Mouse (Mus musculus) hindbrain, embryonic 14.5 days (tissue): ENCODE measurements around the gene Clec18a. TPM values are rescaled to one million over a fixed set of nuclear protein-coding genes. Genes with fewer than 3 reads are reported as not detected.

Experiments used
- ATAC-seq: fragments of 200-750 bp; cut with Nextera tagmentation; 2 replicates; pipeline ENCODE4 v1.8.0; 2017; ENCODE audit warnings: moderate number of reproducible peaks, mild to moderate bottlenecking, moderate TSS enrichment, moderate library complexity; ENCODE audit not compliant: low FRiP score
- DNase-seq: peaks from one replicate; pipeline ENCODE4 v3.0.0-alpha.2; 2015; ENCODE audit warnings: low spot score
- H3K27ac ChIP-seq: fragments of 300-500 bp; sonication (generic); 2 replicates; pipeline ENCODE4 v1.5.1; 2014; ENCODE audit warnings: mild to moderate bottlenecking, moderate library complexity
- H3K27me3 ChIP-seq: fragments of 300-500 bp; sonication (generic); 2 replicates; pipeline ENCODE4 v1.6.1; 2014; ENCODE audit warnings: mild to moderate bottlenecking, low read length, mixed read lengths; ENCODE audit not compliant: control insufficient read depth, insufficient read depth
- H3K36me3 ChIP-seq: fragments of 300-500 bp; sonication (generic); replicated peaks from 2 replicates; pipeline ENCODE4 v1.6.1; 2014; ENCODE audit not compliant: control insufficient read depth, insufficient read depth
- H3K4me1 ChIP-seq: fragments of 300-500 bp; sonication (generic); replicated peaks from 2 replicates; pipeline ENCODE4 v1.6.1; 2014; ENCODE audit warnings: antibody characterized with exemption, low read length, mixed read lengths; ENCODE audit not compliant: control insufficient read depth, insufficient read depth
- H3K4me2 ChIP-seq: fragments of 300-500 bp; sonication (generic); replicated peaks from 2 replicates; pipeline ENCODE4 v1.6.1; 2014; ENCODE audit warnings: mild to moderate bottlenecking, moderate library complexity
- H3K4me3 ChIP-seq: fragments of 300-500 bp; sonication (generic); replicated peaks from 2 replicates; pipeline ENCODE4 v1.5.1; 2014; ENCODE audit warnings: mild to moderate bottlenecking, low read length
- H3K9ac ChIP-seq: fragments of 300-500 bp; sonication (generic); 2 replicates; pipeline ENCODE4 v1.6.1; 2014
- H3K9me3 ChIP-seq: fragments of 300-500 bp; sonication (generic); 2 replicates; pipeline ENCODE4 v1.6.1; 2016; ENCODE audit warnings: low read length; ENCODE audit not compliant: control insufficient read depth
- WGBS: fragments of 180-500 bp; shearing (Covaris S2); extraction: QIAGEN DNeasy Blood & Tissue Kit; methylation state at CpG from one replicate; pipeline ENCODE4 v1.1.7; 2014; 5-methylcytosine and 5-hydroxymethylcytosine counted together
- polyA plus RNA-seq: library from polyadenylated mRNA; unstranded; fragments of >200 nt; fragmentation: Nextera tagmentation; extraction: Ambion mirVana; gene quantifications from 2 replicates; pipeline ENCODE4 v1.2.1, GENCODE M21; 2014

Gene Clec18a
- polyA plus RNA-seq, 1 experiment from 2014 or later, result 0.44 TPM

- 47% methylated on average over 2 of the region's 2 CpGs for WGBS
- H3K9ac ChIP-seq, result no peak overlapping the region
- DNase-seq, result no peak
- H3K36me3 ChIP-seq, result peaks cover 99% of the 10 kb centered on the region
- H3K4me3 ChIP-seq, result no peak overlapping the region
- no peaks in the 10 kb centered on the region for H3K27me3 ChIP-seq
- no peaks in the 10 kb centered on the region for H3K9me3 ChIP-seq
- no peak overlapping the region for H3K27ac ChIP-seq
- H3K4me2 ChIP-seq, result no peak overlapping the region
- no peaks in the 10 kb centered on the region for H3K4me1 ChIP-seq
- no peak for ATAC-seq
Measured at GRCm38 (mm10) chr8:111044003-111044734, 48.1 kb downstream of the Clec18a start.

- no peak overlapping the region for H3K4me3 ChIP-seq
- no peaks in the 10 kb centered on the region for H3K4me1 ChIP-seq
- no peak for DNase-seq
- no peaks in the 10 kb centered on the region for H3K9me3 ChIP-seq
- no peak overlapping the region for H3K27ac ChIP-seq
- H3K9ac ChIP-seq, result no peak overlapping the region
- H3K36me3 ChIP-seq, result peaks cover 99% of the 10 kb centered on the region
- H3K27me3 ChIP-seq, result no peaks in the 10 kb centered on the region
- ATAC-seq, result no peak
- 95% methylated on average over 19 of the region's 19 CpGs for WGBS
- H3K4me2 ChIP-seq, result no peak overlapping the region
Measured at GRCm38 (mm10) chr8:111042546-111042945, 49.7 kb downstream of the Clec18a start.

GRCm38 (mm10) chr8:111036591-111036990 lies 55.6 kb downstream of the Clec18a start:
- H3K4me2 ChIP-seq, result no peak overlapping the region
- no peak overlapping the region for H3K4me3 ChIP-seq
- no peak overlapping the region for H3K9ac ChIP-seq
- 96% methylated on average over 15 of the region's 15 CpGs for WGBS
- peaks cover 15% of the 10 kb centered on the region for H3K4me1 ChIP-seq
- ATAC-seq, result no peak
- DNase-seq, result no peak
- no peak overlapping the region for H3K27ac ChIP-seq
- peaks cover 54% of the 10 kb centered on the region for H3K36me3 ChIP-seq
- no peaks in the 10 kb centered on the region for H3K9me3 ChIP-seq
- no peaks in the 10 kb centered on the region; the same call in 1 of the 2 replicates for H3K27me3 ChIP-seq

GRCm38 (mm10) chr8:111034276-111034675 lies 58.0 kb downstream of the Clec18a start:
- Histone ChIP-seq H3K27me3 (no peaks in the 10 kb centered on the region; the same call in none of the 2 replicates), H3K4me3 (peak overlapping the region; percentile 67), H3K9ac (peak overlapping the region; percentile 77), H3K4me1 (peaks cover 15% of the 10 kb centered on the region), H3K4me2 (peak overlapping the region; percentile 77), H3K9me3 (no peaks in the 10 kb centered on the region), H3K36me3 (peaks cover 32% of the 10 kb centered on the region), H3K27ac (peak overlapping the region; percentile 87)
- 0 out of 2 replicates have a peak, but pooled peaks have one; percentile 14 for ATAC-seq
- peak; percentile 52 for DNase-seq
- 22% methylated on average over 12 of the region's 12 CpGs for WGBS

- 5% methylated on average over 37 of the region's 37 CpGs for WGBS
- no peaks in the 10 kb centered on the region for H3K9me3 ChIP-seq
- peak; percentile 98 for ATAC-seq
- H3K4me1 ChIP-seq, result peaks cover 15% of the 10 kb centered on the region
- no peaks in the 10 kb centered on the region; the same call in none of the 2 replicates for H3K27me3 ChIP-seq
- H3K9ac ChIP-seq, result peak overlapping the region; percentile 77
- peak overlapping the region; percentile 77 for H3K4me2 ChIP-seq
- H3K4me3 ChIP-seq, result peak overlapping the region; percentile 67
- H3K27ac ChIP-seq, result peak overlapping the region; percentile 87
- peaks cover 25% of the 10 kb centered on the region for H3K36me3 ChIP-seq
- DNase-seq, result peak; percentile 99
Measured at GRCm38 (mm10) chr8:111033482-111034215, 58.6 kb downstream of the Clec18a start.

GRCm38 (mm10) chr8:111032916-111033315 lies 59.3 kb downstream of the Clec18a start, which contains the start of gene Aars:
TSS of gene Aars (plus strand) at chr8:111033144.
- Histone ChIP-seq H3K27ac (peak within 1 kb of the TSS; percentile 87), H3K4me1 (peaks cover 18% of the 10 kb centered on the region), H3K36me3 (peaks cover 18% of the 10 kb centered on the region), H3K9me3 (no peaks in the 10 kb centered on the region), H3K4me2 (peak within 1 kb of the TSS; percentile 77), H3K4me3 (peak within 1 kb of the TSS; percentile 67), H3K9ac (peak within 1 kb of the TSS; percentile 77), H3K27me3 (no peaks in the 10 kb centered on the region; the same call in none of the 2 replicates)
- no peak for ATAC-seq
- DNase-seq, result no peak
- 98% methylated on average over 7 of the region's 7 CpGs for WGBS

DNA sequence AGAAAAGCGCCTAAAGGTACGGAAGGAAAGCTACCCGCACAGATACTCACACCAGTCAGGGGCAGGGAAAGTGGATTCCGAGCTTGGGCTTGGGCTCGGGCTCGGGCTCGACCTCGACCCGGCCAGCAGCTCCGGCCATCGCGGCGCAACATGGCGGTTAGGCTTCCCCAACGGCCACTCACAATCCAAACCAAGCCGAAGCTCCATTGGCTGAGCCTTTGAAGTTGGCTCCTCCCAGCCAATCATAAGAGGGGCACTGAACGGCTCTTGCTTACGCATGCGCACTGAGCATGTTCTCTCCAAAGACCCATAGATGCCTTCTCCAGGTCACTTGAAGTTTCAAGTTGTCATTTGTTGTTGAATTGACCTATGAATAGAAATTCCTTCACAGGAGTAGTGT lies 60.7 kb downstream of the Clec18a start, which contains the start of gene Ddx19b:
TSS of gene Ddx19b (minus strand) at position 180 of the 400 bp plus-strand sequence.
- Histone ChIP-seq H3K4me2 (no peak within 1 kb of the TSS), H3K4me1 (peaks cover 18% of the 10 kb centered on the region), H3K9me3 (no peaks in the 10 kb centered on the region), H3K4me3 (no peak within 1 kb of the TSS), H3K27ac (no peak within 1 kb of the TSS), H3K9ac (no peak within 1 kb of the TSS), H3K36me3 (peaks cover 4% of the 10 kb centered on the region; the same call in 1 of the 2 replicates), H3K27me3 (no peaks in the 10 kb centered on the region; the same call in none of the 2 replicates)
- no peak for DNase-seq
- WGBS, result 97% methylated on average over 19 of the region's 19 CpGs
- no peak for ATAC-seq

DNA sequence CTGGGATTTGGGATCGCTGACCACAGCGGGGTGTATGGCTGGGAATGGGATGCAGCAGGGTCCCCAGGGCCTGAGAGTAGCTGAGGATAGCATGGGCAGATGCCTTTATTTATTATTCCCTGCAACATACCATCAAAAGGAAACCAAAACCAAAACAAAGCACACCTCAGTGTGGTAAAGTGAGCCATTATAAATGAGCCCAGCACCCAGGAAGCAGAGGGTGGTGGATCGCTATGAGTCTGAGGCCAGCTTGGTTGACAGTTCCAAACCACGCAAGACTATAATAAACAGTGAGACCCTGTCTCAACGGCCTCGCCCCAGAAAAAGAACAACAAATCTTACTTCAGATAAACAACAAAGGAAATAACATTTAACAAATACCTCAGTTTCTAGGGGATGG lies 62.2 kb downstream of the Clec18a start:
- no peak overlapping the region for H3K9ac ChIP-seq

DNA sequence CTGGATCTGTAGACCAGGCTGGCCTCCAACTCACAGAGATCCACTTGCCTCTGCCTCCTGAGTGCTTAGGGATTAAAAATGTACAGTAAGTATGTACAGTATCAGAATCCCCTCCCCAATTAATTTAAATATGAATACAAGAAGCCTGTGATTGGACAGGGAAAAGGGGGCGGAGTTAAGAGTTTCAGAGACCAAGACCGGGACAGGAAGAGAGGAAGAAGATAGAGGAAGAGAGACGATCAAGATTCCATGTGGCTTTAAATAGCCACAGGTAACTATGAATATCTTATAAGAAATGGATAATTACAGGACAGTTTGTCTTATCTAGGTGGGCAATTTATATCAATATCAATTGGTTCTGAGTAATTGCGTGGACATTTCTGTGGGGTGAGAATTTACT lies 62.6 kb downstream of the Clec18a start:
- 55% methylated on average over 4 of the region's 4 CpGs for WGBS
- Histone ChIP-seq H3K27me3 (no peaks in the 10 kb centered on the region; the same call in none of the 2 replicates), H3K4me1 (peaks cover 7% of the 10 kb centered on the region), H3K9me3 (no peaks in the 10 kb centered on the region), H3K36me3 (no peaks in the 10 kb centered on the region), H3K27ac (no peak overlapping the region), H3K9ac (no peak overlapping the region), H3K4me3 (no peak overlapping the region), H3K4me2 (no peak overlapping the region)
- no peak for DNase-seq
- ATAC-seq, result no peak

More for the DNA sequence above, 62.2 kb downstream of the Clec18a start:
- Histone ChIP-seq H3K27ac (no peak overlapping the region), H3K9me3 (no peaks in the 10 kb centered on the region), H3K4me2 (no peak overlapping the region), H3K27me3 (no peaks in the 10 kb centered on the region; the same call in none of the 2 replicates), H3K4me1 (peaks cover 11% of the 10 kb centered on the region), H3K36me3 (no peaks in the 10 kb centered on the region), H3K4me3 (no peak overlapping the region)
- 81% methylated on average over 6 of the region's 6 CpGs for WGBS
- no peak for DNase-seq
- no peak for ATAC-seq
